Mouse (Mus musculus): Measurements from ENCODE around the gene Ccdc51. TPM values are rescaled to one million over a fixed set of nuclear protein-coding genes. Genes with fewer than 3 reads are reported as not detected.
A peak's percentile ranks its signal among the peaks of the same experiment; 100 is the strongest.

The Ccdc51 gene
- polyA plus RNA-seq, 1 experiment, result 12.4 TPM

DNA sequence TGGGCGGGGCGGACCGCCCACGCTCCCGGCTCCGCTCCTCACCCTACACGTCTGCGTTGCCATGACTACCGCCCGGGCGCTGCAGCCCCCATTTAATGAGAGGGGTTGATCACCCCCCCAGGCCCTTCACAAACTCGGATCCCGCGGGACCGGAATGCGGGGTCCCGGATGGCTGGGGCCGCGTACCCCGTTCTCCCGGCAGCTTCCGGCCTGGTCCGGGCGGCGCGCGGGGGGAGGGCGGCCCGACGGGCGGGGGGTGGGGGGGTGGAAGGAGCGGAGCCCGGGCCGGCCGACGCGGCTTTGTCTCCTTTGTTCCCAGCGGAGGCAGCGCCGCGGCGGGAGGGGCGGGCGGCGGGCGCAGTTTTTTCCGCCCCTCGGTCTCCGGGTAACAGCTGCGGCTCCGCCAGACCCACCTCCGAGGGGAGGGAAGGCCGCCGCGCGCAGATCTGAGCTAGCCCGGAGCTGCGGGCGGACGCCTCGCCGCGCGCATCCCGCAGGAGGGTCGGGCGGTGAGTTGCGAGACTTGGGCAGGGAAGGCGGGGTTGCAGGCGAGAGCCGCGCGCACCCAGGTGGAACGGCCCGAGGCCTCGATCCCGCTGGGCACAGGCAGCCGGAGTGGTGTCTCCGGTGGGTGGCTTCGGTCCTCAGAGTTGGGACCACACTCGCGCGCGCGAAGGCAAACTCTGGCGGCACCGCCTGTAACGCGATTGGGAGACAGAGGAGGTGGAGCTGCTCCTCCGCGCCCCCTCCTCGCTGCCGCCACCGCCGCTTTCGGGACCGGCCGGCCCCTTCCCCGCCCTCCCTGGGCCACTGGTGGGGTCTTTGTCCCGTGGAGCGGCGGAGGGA, 13.1 kb downstream of the Ccdc51 start, which contains the start of gene Plxnb1:
TSS of gene Plxnb1 (plus strand) at position 253 of the 846 bp plus-strand sequence.
- H3K27me3 ChIP-seq (ENCODE audit: control insufficient read depth, insufficient read depth, insufficient read length), result no peaks in the 10 kb centered on the region
- H3K79me3 ChIP-seq (ENCODE audit: low read depth), result no peaks in the 10 kb centered on the region
- H3K36me3 ChIP-seq (ENCODE audit: control insufficient read depth, insufficient read depth), result peaks cover 5% of the 10 kb centered on the region
- peak within 1 kb of the TSS; percentile 38 for H3K4me3 ChIP-seq (ENCODE audit: insufficient read depth, poor library complexity, severe bottlenecking)
- H3K79me2 ChIP-seq (ENCODE audit: control insufficient read depth, insufficient read depth), result peaks cover 7% of the 10 kb centered on the region
- TF ChIP-seq MYOG (IDR thresholded peaks at IDR 0.05; ENCODE audit: control insufficient read depth, extremely low read depth, insufficient read length) (no peak), USF1 (IDR thresholded peaks at IDR 0.05; ENCODE audit: low read depth) (no peak), FOSL1 (IDR thresholded peaks at IDR 0.05; ENCODE audit: insufficient read depth, low read length, poor library complexity, severe bottlenecking) (no peak), CTCF (IDR thresholded peaks at IDR 0.05; ENCODE audit: control insufficient read depth, insufficient read depth, insufficient read length) (no peak), CEBPB (IDR thresholded peaks at IDR 0.05; ENCODE audit: low read depth) (no peak), MYOD1 (IDR thresholded peaks at IDR 0.05; ENCODE audit: control insufficient read depth, insufficient read length, low read depth) (no peak), MAX (IDR thresholded peaks at IDR 0.05) (no peak)
- peak within 1 kb of the TSS; percentile 97 for H3ac ChIP-seq (ENCODE audit: control insufficient read depth, insufficient read length, low read depth)

DNA sequence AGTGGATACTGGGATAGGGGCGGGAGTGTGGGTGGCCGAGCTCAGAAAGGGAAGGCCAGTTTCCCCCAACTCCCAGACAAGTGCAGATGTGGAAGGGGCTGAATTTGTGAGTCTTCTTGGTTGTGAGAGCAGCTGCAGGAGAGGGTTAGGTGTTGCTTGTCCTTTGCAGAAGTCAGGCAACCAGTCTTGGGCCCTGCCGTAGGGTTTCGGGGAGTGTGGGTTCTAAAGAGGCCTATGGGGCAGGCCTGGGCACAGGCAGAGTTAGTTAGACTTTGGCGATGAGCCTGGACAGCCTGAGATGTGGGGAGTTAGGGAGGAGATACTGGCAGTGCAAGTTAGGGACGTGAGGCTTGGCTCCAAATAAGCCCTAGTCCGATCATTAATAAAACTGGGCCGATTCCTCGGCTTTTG, 14.0 kb downstream of the Ccdc51 start:
- H3K36me3 ChIP-seq (ENCODE audit: control insufficient read depth, insufficient read depth), result peaks cover 5% of the 10 kb centered on the region
- TF ChIP-seq FOSL1 (IDR thresholded peaks at IDR 0.05; ENCODE audit: insufficient read depth, low read length, poor library complexity, severe bottlenecking), result no peak
- no peak for TF ChIP-seq USF1 (IDR thresholded peaks at IDR 0.05; ENCODE audit: low read depth)
- TF ChIP-seq CEBPB (IDR thresholded peaks at IDR 0.05; ENCODE audit: low read depth), result no peak
- no peak for TF ChIP-seq MYOG (IDR thresholded peaks at IDR 0.05; ENCODE audit: control insufficient read depth, extremely low read depth, insufficient read length)
- TF ChIP-seq MYOD1 (IDR thresholded peaks at IDR 0.05; ENCODE audit: control insufficient read depth, insufficient read length, low read depth), result no peak
- TF ChIP-seq MAX (IDR thresholded peaks at IDR 0.05), result no peak
- TF ChIP-seq CTCF (IDR thresholded peaks at IDR 0.05; ENCODE audit: control insufficient read depth, insufficient read depth, insufficient read length), result no peak
- H3K79me2 ChIP-seq (ENCODE audit: control insufficient read depth, insufficient read depth), result peaks cover 7% of the 10 kb centered on the region
- no peaks in the 10 kb centered on the region for H3K79me3 ChIP-seq (ENCODE audit: low read depth)
- H3K27me3 ChIP-seq (ENCODE audit: control insufficient read depth, insufficient read depth, insufficient read length), result no peaks in the 10 kb centered on the region
- H3K4me3 ChIP-seq (ENCODE audit: insufficient read depth, poor library complexity, severe bottlenecking), result peak overlapping the region; percentile 38
- peak overlapping the region; percentile 97 for H3ac ChIP-seq (ENCODE audit: control insufficient read depth, insufficient read length, low read depth)

DNA sequence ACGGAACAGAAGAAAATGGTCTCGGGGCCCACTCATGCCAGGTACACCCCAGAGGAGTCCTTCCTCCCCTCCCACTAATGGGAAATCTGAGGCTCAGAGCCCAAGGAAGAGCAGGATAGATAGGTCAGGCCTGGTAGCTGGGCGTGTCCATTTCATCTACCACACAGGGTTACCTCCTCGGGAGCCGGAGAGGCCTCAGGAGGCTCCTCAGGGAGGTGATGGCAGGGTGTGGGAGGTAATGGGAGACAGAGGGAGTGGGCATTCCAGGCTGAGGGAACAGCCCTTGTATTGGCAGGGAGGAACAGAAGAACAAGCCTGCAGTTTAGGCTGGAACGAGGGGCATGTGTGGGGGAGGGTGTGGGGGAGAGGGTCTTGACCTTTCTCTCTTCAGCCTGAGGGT, 14.6 kb downstream of the Ccdc51 start:
- Histone ChIP-seq H3K79me2 (ENCODE audit: control insufficient read depth, insufficient read depth) (peaks cover 7% of the 10 kb centered on the region), H3K4me3 (ENCODE audit: insufficient read depth, poor library complexity, severe bottlenecking) (no peak overlapping the region), H3K79me3 (ENCODE audit: low read depth) (no peaks in the 10 kb centered on the region), H3K27me3 (ENCODE audit: control insufficient read depth, insufficient read depth, insufficient read length) (no peaks in the 10 kb centered on the region), H3K36me3 (ENCODE audit: control insufficient read depth, insufficient read depth) (peaks cover 4% of the 10 kb centered on the region), H3ac (ENCODE audit: control insufficient read depth, insufficient read length, low read depth) (no peak overlapping the region)
- no peak for TF ChIP-seq CTCF (IDR thresholded peaks at IDR 0.05; ENCODE audit: control insufficient read depth, insufficient read depth, insufficient read length)
- no peak for TF ChIP-seq MYOD1 (IDR thresholded peaks at IDR 0.05; ENCODE audit: control insufficient read depth, insufficient read length, low read depth)
- TF ChIP-seq CEBPB (IDR thresholded peaks at IDR 0.05; ENCODE audit: low read depth), result no peak
- TF ChIP-seq USF1 (IDR thresholded peaks at IDR 0.05; ENCODE audit: low read depth), result no peak
- TF ChIP-seq FOSL1 (IDR thresholded peaks at IDR 0.05; ENCODE audit: insufficient read depth, low read length, poor library complexity, severe bottlenecking), result no peak
- TF ChIP-seq MAX (IDR thresholded peaks at IDR 0.05), result no peak
- TF ChIP-seq MYOG (IDR thresholded peaks at IDR 0.05; ENCODE audit: control insufficient read depth, extremely low read depth, insufficient read length), result no peak

DNA sequence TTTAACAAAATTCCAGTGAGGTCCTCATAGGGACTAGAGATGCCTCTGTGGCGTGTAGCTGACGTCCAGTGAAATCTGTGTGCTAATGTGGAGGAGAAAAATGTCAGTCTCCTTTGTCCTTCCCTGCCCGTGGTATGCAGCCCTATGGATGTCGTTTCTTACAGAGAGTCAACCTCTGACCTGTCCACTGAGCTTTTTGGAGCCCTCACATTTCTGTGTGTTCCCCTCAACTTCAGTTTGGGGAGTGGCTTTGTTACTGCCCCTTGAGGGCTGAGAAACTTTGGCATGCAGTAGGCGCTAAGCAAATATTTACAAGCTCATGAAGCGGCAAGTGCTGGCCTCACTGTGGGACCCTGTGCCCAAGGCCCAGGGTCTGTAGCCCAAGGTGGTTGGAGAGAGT, 15.0 kb downstream of the Ccdc51 start:
- Histone ChIP-seq H3K79me2 (ENCODE audit: control insufficient read depth, insufficient read depth) (peaks cover 7% of the 10 kb centered on the region), H3ac (ENCODE audit: control insufficient read depth, insufficient read length, low read depth) (no peak overlapping the region), H3K4me3 (ENCODE audit: insufficient read depth, poor library complexity, severe bottlenecking) (no peak overlapping the region), H3K79me3 (ENCODE audit: low read depth) (no peaks in the 10 kb centered on the region), H3K36me3 (ENCODE audit: control insufficient read depth, insufficient read depth) (no peaks in the 10 kb centered on the region), H3K27me3 (ENCODE audit: control insufficient read depth, insufficient read depth, insufficient read length) (no peaks in the 10 kb centered on the region)
- TF ChIP-seq USF1 (IDR thresholded peaks at IDR 0.05; ENCODE audit: low read depth), result no peak
- TF ChIP-seq MAX (IDR thresholded peaks at IDR 0.05), result no peak
- no peak for TF ChIP-seq MYOG (IDR thresholded peaks at IDR 0.05; ENCODE audit: control insufficient read depth, extremely low read depth, insufficient read length)
- no peak for TF ChIP-seq FOSL1 (IDR thresholded peaks at IDR 0.05; ENCODE audit: insufficient read depth, low read length, poor library complexity, severe bottlenecking)
- TF ChIP-seq CTCF (IDR thresholded peaks at IDR 0.05; ENCODE audit: control insufficient read depth, insufficient read depth, insufficient read length), result no peak
- no peak for TF ChIP-seq MYOD1 (IDR thresholded peaks at IDR 0.05; ENCODE audit: control insufficient read depth, insufficient read length, low read depth)
- TF ChIP-seq CEBPB (IDR thresholded peaks at IDR 0.05; ENCODE audit: low read depth), result no peak

DNA sequence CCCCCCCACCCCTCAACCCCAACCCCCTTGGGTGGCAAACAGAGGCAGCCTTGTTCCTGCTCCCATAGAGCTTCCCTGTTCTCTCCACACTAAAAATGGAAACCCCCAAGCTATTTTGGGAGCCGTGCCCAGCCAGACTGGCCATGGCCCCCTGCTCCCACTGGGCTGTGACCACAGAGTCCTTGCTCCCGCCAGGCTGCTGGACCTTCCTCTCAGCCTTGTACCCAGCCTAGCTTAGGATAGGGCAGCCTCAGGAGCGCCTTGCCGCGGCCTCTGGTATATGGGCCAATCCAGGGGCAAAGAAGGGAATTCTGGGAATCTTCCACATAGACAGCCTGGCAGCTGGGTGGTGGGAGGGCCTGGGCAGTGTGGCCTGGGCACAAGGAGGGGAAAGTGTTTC, 15.5 kb downstream of the Ccdc51 start:
- Histone ChIP-seq H3K4me3 (ENCODE audit: insufficient read depth, poor library complexity, severe bottlenecking) (no peak overlapping the region), H3K79me2 (ENCODE audit: control insufficient read depth, insufficient read depth) (peaks cover 7% of the 10 kb centered on the region)
- no peak for TF ChIP-seq MAX (IDR thresholded peaks at IDR 0.05)
- no peak for TF ChIP-seq CEBPB (IDR thresholded peaks at IDR 0.05; ENCODE audit: low read depth)
- no peak for TF ChIP-seq FOSL1 (IDR thresholded peaks at IDR 0.05; ENCODE audit: insufficient read depth, low read length, poor library complexity, severe bottlenecking)
- TF ChIP-seq CTCF (IDR thresholded peaks at IDR 0.05; ENCODE audit: control insufficient read depth, insufficient read depth, insufficient read length), result no peak
- no peak for TF ChIP-seq MYOD1 (IDR thresholded peaks at IDR 0.05; ENCODE audit: control insufficient read depth, insufficient read length, low read depth)
- TF ChIP-seq MYOG (IDR thresholded peaks at IDR 0.05; ENCODE audit: control insufficient read depth, extremely low read depth, insufficient read length), result no peak
- TF ChIP-seq USF1 (IDR thresholded peaks at IDR 0.05; ENCODE audit: low read depth), result no peak

More for the DNA sequence above, 15.5 kb downstream of the Ccdc51 start:
- no peaks in the 10 kb centered on the region for H3K36me3 ChIP-seq (ENCODE audit: control insufficient read depth, insufficient read depth)
- no peaks in the 10 kb centered on the region for H3K27me3 ChIP-seq (ENCODE audit: control insufficient read depth, insufficient read depth, insufficient read length)
- H3ac ChIP-seq (ENCODE audit: control insufficient read depth, insufficient read length, low read depth), result no peak overlapping the region
- H3K79me3 ChIP-seq (ENCODE audit: low read depth), result no peaks in the 10 kb centered on the region
